Mouse (Mus musculus) naive thymus-derived CD4-positive, alpha-beta T cell, adult 5 months (primary cell): ENCODE data around the gene P2rx3. TPM values are rescaled to one million over a fixed set of nuclear protein-coding genes. Genes with fewer than 3 reads are reported as not detected.

Experiments
- polyA plus RNA-seq: library from polyadenylated mRNA; unstranded; fragments of 100-300 nt; shearing (Covaris generic); gene quantifications from one replicate; pipeline ENCODE4 v1.2.1, GENCODE M21; 2017

P2rx3 gene
- 0.85 TPM for polyA plus RNA-seq

GRCm38 (mm10) chr2:85037047-85038026 is at the start of gene P2rx3, which contains the start of gene Ssrp1:
TSS of gene P2rx3 (minus strand) at chr2:85037462.
TSS of gene Ssrp1 (plus strand) at chr2:85037234.

GRCm38 (mm10) chr2:85047596-85048167 is 10.4 kb upstream of the P2rx3 start, which contains the start of gene Tnks1bp1:
TSS of gene Tnks1bp1 (plus strand) at chr2:85048022.

GRCm38 (mm10) chr2:84987930-84988329 is 49.3 kb downstream of the P2rx3 start, which contains the start of gene Prg3:
TSS of gene Prg3 (plus strand) at chr2:84988215.

GRCm38 (mm10) chr2:84980188-84980587 is 57.1 kb downstream of the P2rx3 start, which contains the start of gene Prg2:
TSS of gene Prg2 (plus strand) at chr2:84980461.

Other genes starting within 250 kb of the P2rx3 start
- gene Ube2l6, start 238.6 kb downstream of the P2rx3 start, polyA plus RNA-seq, result 0.73 TPM
- not detected for gene Smtnl1, start 214.8 kb downstream of the P2rx3 start, polyA plus RNA-seq
- gene Timm10, start 210.5 kb downstream of the P2rx3 start, polyA plus RNA-seq, result 20.9 TPM
- not detected for gene Slc43a1, start 198.6 kb downstream of the P2rx3 start, polyA plus RNA-seq
- not detected for gene Rtn4rl2, start 150.8 kb downstream of the P2rx3 start, polyA plus RNA-seq
- gene Slc43a3, start 100.9 kb downstream of the P2rx3 start, polyA plus RNA-seq, result 0.71 TPM
- gene Prg2, start 57.0 kb downstream of the P2rx3 start, polyA plus RNA-seq, result not detected
- gene Prg3, start 49.2 kb downstream of the P2rx3 start, polyA plus RNA-seq, result not detected
- gene Ssrp1, start 228 bp downstream of the P2rx3 start, polyA plus RNA-seq, result 161 TPM
- gene Tnks1bp1, start 10.6 kb upstream of the P2rx3 start, polyA plus RNA-seq, result 11.0 TPM
- gene Aplnr, start 98.8 kb upstream of the P2rx3 start, polyA plus RNA-seq, result not detected
- gene Lrrc55, start 159.7 kb upstream of the P2rx3 start, polyA plus RNA-seq, result not detected